Mouse (Mus musculus) retina, postnatal 1 day (tissue): ENCODE measurements at regions not wholly inside any gene's neighbourhood (a gene's known extent, or its start where the extent isn't known, plus 50 kb on each side); places are given as distances from the start of the nearest gene placed in this dataset.

Experiments
- DNase-seq: peaks from one replicate; pipeline ENCODE4 v3.0.0-alpha.2; 2012

- no peak for DNase-seq
Observed at GRCm38 (mm10) chr13:99572381-99572780, 56.0 kb upstream of the Map1b start.
